Mouse (Mus musculus) myocyte (in vitro differentiated cells): ENCODE data around the gene Zmynd12. TPM values are rescaled to one million over a fixed set of nuclear protein-coding genes. Genes with fewer than 3 reads are reported as not detected.

Experiments used
- H3K27me3 ChIP-seq: one replicate; pipeline ENCODE4 v1.6.1; 2011; ENCODE audit not compliant: control insufficient read depth, insufficient read depth, insufficient read length
- H3K36me3 ChIP-seq: one replicate; pipeline ENCODE4 v1.6.1; 2011; ENCODE audit not compliant: control insufficient read depth, insufficient read depth
- H3K4me2 ChIP-seq: one replicate; pipeline ENCODE4 v1.6.1; 2011; ENCODE audit warnings: low read depth, control low read depth
- H3K4me3 ChIP-seq: one replicate; pipeline ENCODE4 v1.5.1; 2011; ENCODE audit warnings: mild to moderate bottlenecking, control low read depth, moderate library complexity
- H3K79me2 ChIP-seq: one replicate; pipeline ENCODE4 v1.6.1; 2011; ENCODE audit not compliant: control insufficient read depth, insufficient read depth
- H3ac ChIP-seq: one replicate; pipeline ENCODE4 v1.6.1; 2011; ENCODE audit not compliant: control insufficient read depth, insufficient read length
- CEBPB ChIP-seq: IDR thresholded peaks from 2 replicates; pipeline ENCODE4 v1.6.1; 2011; ENCODE audit warnings: mild to moderate bottlenecking, moderate library complexity; ENCODE audit not compliant: poor library complexity, insufficient read depth, severe bottlenecking
- E2F4 ChIP-seq: IDR thresholded peaks from one replicate; pipeline ENCODE4 v1.6.1; 2011; ENCODE audit warnings: mild to moderate bottlenecking, control low read depth, moderate library complexity; ENCODE audit not compliant: insufficient read depth
- MAX ChIP-seq: IDR thresholded peaks from one replicate; pipeline ENCODE4 v1.6.1; 2011; ENCODE audit warnings: low read depth, mild to moderate bottlenecking, control low read depth
- MYOD1 ChIP-seq, 3 experiments: IDR thresholded peaks; one replicate each; pipeline ENCODE4 v1.6.1; 2011; ENCODE audit warnings: control low read depth in 2 of 3, low read depth in 2 of 3, mild to moderate bottlenecking in 2 of 3, moderate library complexity in 1 of 3; ENCODE audit not compliant: insufficient read length in 2 of 3, control insufficient read depth in 1 of 3
- MYOG ChIP-seq, 3 experiments: IDR thresholded peaks; one replicate each; pipeline ENCODE4 v1.6.1; 2011; ENCODE audit warnings: control low read depth in 2 of 3, low read depth in 2 of 3, mild to moderate bottlenecking in 2 of 3; ENCODE audit not compliant: insufficient read length in 2 of 3, control insufficient read depth in 1 of 3, insufficient read depth in 1 of 3
- POLR2A ChIP-seq: IDR thresholded peaks from one replicate; pipeline ENCODE4 v1.6.1; 2011; ENCODE audit warnings: low read depth, mild to moderate bottlenecking, control low read depth, moderate library complexity; ENCODE audit not compliant: insufficient read length
- POLR2AphosphoS2 ChIP-seq: IDR thresholded peaks from one replicate; pipeline ENCODE4 v1.6.1; 2011; ENCODE audit warnings: low read depth, control low read depth; ENCODE audit not compliant: insufficient read length
- REST ChIP-seq: IDR thresholded peaks from one replicate; pipeline ENCODE4 v1.6.1; 2011; ENCODE audit warnings: mild to moderate bottlenecking, control low read depth, moderate library complexity; ENCODE audit not compliant: insufficient read depth, insufficient read length
- SRF ChIP-seq: IDR thresholded peaks from one replicate; pipeline ENCODE4 v1.6.1; 2011; ENCODE audit warnings: low read depth; ENCODE audit not compliant: control insufficient read depth, insufficient read length
- TCF12 ChIP-seq: IDR thresholded peaks from one replicate; pipeline ENCODE4 v1.6.1; 2011; ENCODE audit warnings: mild to moderate bottlenecking, control low read depth; ENCODE audit not compliant: poor library complexity, insufficient read depth, severe bottlenecking
- TCF3 ChIP-seq: IDR thresholded peaks from one replicate; pipeline ENCODE4 v1.6.1; 2011; ENCODE audit warnings: low read depth, control low read depth; ENCODE audit not compliant: insufficient read length
- USF1 ChIP-seq: IDR thresholded peaks from one replicate; pipeline ENCODE4 v1.6.1; 2011; ENCODE audit warnings: low read depth, mild to moderate bottlenecking, control low read depth, moderate library complexity
- polyA plus RNA-seq: library from polyadenylated mRNA; unstranded; fragments of >200 nt; fragmentation: generic; extraction: Trizol; gene quantifications from one replicate; pipeline ENCODE4 v1.2.1, GENCODE M21; 2012; ENCODE audit warnings: missing spikeins

The Zmynd12 gene
- polyA plus RNA-seq, 1 experiment = 0.05 TPM

GRCm38 (mm10) chr4:119400896-119401295 lies 21.7 kb upstream of the Zmynd12 start:
- Histone ChIP-seq H3K4me3 (no peak overlapping the region), H3K27me3 (no peaks in the 10 kb centered on the region), H3K36me3 (no peaks in the 10 kb centered on the region), H3K79me2 (no peaks in the 10 kb centered on the region), H3K4me2 (no peak overlapping the region), H3ac (no peak overlapping the region)
- TF ChIP-seq MYOD1 (IDR thresholded peaks at IDR 0.05; ENCODE audit: control insufficient read depth in 1 of 3, insufficient read length in 2 of 3, low read depth in 2 of 3) (no peak), E2F4 (no peak), CEBPB (no peak), REST (no peak), MAX (no peak), POLR2AphosphoS2 (no peak), POLR2A (no peak), TCF3 (no peak), USF1 (no peak), SRF (no peak), TCF12 (no peak), MYOG (IDR thresholded peaks at IDR 0.05; ENCODE audit: control insufficient read depth in 1 of 3, insufficient read depth in 1 of 3, insufficient read length in 2 of 3, low read depth in 2 of 3) (no peak)

- no peaks in the 10 kb centered on the region for H3K27me3 ChIP-seq
- no peak overlapping the region for H3K4me2 ChIP-seq
- no peak for TF ChIP-seq TCF3
- no peak for TF ChIP-seq USF1
- TF ChIP-seq CEBPB = no peak
- TF ChIP-seq TCF12 = no peak
- TF ChIP-seq POLR2AphosphoS2 = no peak
- TF ChIP-seq SRF = no peak
- no peak for TF ChIP-seq MYOG (IDR thresholded peaks at IDR 0.05; ENCODE audit: control insufficient read depth in 1 of 3, insufficient read depth in 1 of 3, insufficient read length in 2 of 3, low read depth in 2 of 3)
- TF ChIP-seq REST = no peak
- no peak for TF ChIP-seq POLR2A
- TF ChIP-seq MYOD1 (IDR thresholded peaks at IDR 0.05; ENCODE audit: control insufficient read depth in 1 of 3, insufficient read length in 2 of 3, low read depth in 2 of 3) = no peak
- TF ChIP-seq E2F4 = no peak
- no peak for TF ChIP-seq MAX
- no peak overlapping the region for H3ac ChIP-seq
- no peaks in the 10 kb centered on the region for H3K79me2 ChIP-seq
- no peak overlapping the region for H3K4me3 ChIP-seq
- H3K36me3 ChIP-seq = no peaks in the 10 kb centered on the region
Observed at GRCm38 (mm10) chr4:119403431-119403830, 19.2 kb upstream of the Zmynd12 start.

DNA sequence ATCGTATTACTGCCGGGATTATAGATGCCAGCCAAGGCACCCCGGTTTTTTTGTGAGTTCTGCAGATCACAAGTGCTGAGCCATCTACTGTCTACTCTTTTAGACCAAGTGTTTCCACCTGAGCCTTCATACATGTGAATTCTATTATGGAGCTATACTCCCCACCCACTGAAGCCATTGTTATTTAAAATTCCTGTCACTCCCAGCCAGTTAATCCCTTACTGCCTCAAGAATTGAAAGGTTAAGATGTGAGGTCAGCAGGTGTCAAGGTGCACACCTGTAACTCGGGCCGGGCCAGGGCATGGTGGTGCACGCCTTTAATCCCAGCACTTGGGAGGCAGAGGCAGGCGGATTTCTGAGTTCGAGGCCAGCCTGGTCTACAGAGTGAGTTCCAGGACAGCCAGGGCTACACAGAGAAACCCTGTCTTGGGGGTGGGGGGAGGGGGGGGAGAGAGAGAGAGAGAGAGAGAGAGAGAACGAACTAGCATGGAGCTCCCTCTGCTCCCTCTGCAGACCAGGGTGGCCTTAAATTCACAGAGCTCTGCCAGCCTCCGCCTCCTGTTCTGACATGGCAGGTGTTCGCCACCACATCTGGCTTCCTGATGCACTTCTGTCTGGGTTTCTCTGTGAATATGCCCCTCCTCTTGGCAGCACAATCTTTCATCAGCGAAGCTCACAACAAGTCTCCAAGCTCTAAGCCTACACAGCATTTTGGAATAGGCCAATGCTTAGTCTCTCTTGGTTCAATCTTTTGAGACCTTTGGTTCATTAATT lies 10.6 kb upstream of the Zmynd12 start:
- no peak for TF ChIP-seq SRF
- no peak overlapping the region for H3K4me2 ChIP-seq
- no peak overlapping the region for H3ac ChIP-seq
- no peaks in the 10 kb centered on the region for H3K27me3 ChIP-seq
- H3K36me3 ChIP-seq = no peaks in the 10 kb centered on the region
- no peaks in the 10 kb centered on the region for H3K79me2 ChIP-seq
- H3K4me3 ChIP-seq = no peak overlapping the region

GRCm38 (mm10) chr4:119412791-119413190 lies 9.8 kb upstream of the Zmynd12 start:
- H3K4me2 ChIP-seq = no peak overlapping the region

GRCm38 (mm10) chr4:119415072-119415753 lies 7.4 kb upstream of the Zmynd12 start, which contains the start of gene Ccdc30:
Gene Ccdc30, minus strand, starts transcription at chr4:119415521.
- peak within 1 kb of the TSS; percentile 25 for H3K4me3 ChIP-seq
- no peaks in the 10 kb centered on the region for H3K27me3 ChIP-seq
- TF ChIP-seq POLR2A (no peak), MAX (no peak), SRF (no peak), MYOD1 (IDR thresholded peaks at IDR 0.05; ENCODE audit: control insufficient read depth in 1 of 3, insufficient read length in 2 of 3, low read depth in 2 of 3) (no peak), CEBPB (no peak), REST (no peak), MYOG (IDR thresholded peaks at IDR 0.05; ENCODE audit: control insufficient read depth in 1 of 3, insufficient read depth in 1 of 3, insufficient read length in 2 of 3, low read depth in 2 of 3) (no peak)
- H3K79me2 ChIP-seq = no peaks in the 10 kb centered on the region
- H3ac ChIP-seq = no peak within 1 kb of the TSS
- peak within 1 kb of the TSS; percentile 72 for H3K4me2 ChIP-seq
- no peaks in the 10 kb centered on the region for H3K36me3 ChIP-seq

More at GRCm38 (mm10) chr4:119412791-119413190, 9.8 kb upstream of the Zmynd12 start:
- no peaks in the 10 kb centered on the region for H3K36me3 ChIP-seq
- H3ac ChIP-seq = no peak overlapping the region
- no peak for TF ChIP-seq SRF
- TF ChIP-seq MYOG (IDR thresholded peaks at IDR 0.05; ENCODE audit: control insufficient read depth in 1 of 3, insufficient read depth in 1 of 3, insufficient read length in 2 of 3, low read depth in 2 of 3) = peak in 1 of 3 experiments; percentile 12
- no peak for TF ChIP-seq USF1
- H3K79me2 ChIP-seq = no peaks in the 10 kb centered on the region
- no peak overlapping the region for H3K4me3 ChIP-seq
- no peaks in the 10 kb centered on the region for H3K27me3 ChIP-seq
